Mouse (Mus musculus): ENCODE measurements around the gene Akap6. TPM values are rescaled to one million over a fixed set of nuclear protein-coding genes. Genes with fewer than 3 reads are reported as not detected.
"Not testable (repeated sequence)": the region's sequence is repeated elsewhere in the genome, so short reads cannot be mapped to it uniquely, and the experiment has no call there.

The Akap6 gene
- total RNA-seq, 1 experiment: 0.09 TPM

DNA sequence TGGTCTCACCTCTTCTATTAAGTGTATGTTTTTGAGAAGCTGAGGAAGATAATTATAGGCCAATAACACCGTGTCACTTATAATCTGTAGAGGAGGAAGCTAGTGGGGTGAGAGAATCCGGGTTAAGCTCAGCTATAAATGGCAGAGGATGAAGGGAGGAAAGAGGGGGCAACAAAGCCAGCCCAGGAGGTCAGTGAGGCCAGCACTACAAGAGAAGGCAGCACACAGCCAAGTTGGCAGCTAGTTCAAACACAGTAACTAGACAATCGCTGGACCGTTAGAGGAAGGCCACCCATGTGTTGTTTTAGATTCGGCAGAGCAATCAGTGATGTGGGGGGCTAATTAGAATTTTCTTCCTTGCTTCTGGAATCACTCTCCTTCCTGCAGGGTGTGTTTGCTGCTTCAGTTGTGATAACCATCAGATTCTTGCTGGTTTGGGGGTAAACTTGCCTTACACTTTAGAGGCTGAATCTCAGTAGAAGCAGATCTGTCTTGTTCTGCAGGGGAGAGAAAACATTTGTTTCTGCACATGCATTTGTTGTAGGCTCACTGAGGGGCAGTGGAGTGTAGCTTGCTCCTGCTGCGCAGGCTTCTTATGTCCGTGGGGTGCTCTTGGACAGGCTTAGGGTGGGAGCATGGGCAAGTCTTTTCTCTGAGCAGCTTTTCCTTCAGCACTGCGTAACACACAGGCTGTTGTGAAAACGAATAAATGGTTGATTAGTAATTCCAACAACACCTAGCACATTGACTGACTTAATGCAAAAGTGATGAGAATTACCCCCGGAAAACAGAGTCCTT, 27.4 kb downstream of the Akap6 start:
- DNase-seq (ENCODE audit: low read depth, low spot score): no peak
- no peaks in the 10 kb centered on the region; the same call in 1 of the 2 replicates for H3K9me3 ChIP-seq (ENCODE audit: control insufficient read depth, insufficient read depth, low read depth, low read length)
- no peak overlapping the region for H3K27ac ChIP-seq (ENCODE audit: insufficient read depth, low read depth, low read length, poor library complexity, severe bottlenecking)
- no peaks in the 10 kb centered on the region for H3K36me3 ChIP-seq (ENCODE audit: control insufficient read depth, insufficient read depth, low read length, poor library complexity, severe bottlenecking)
- no peak overlapping the region for H3K4me3 ChIP-seq (ENCODE audit: insufficient read depth in 1 of 2, low read depth in 1 of 2, low read length in 2 of 2, poor library complexity in 1 of 2, severe bottlenecking in 1 of 2)
- in situ Hi-C loops (cut with MboI; ENCODE audit: low sequenced_read_pairs in 2 of 2, unreplicated experiment in 2 of 2): no loop called here
- TF ChIP-seq ZNF384 (IDR thresholded peaks at IDR 0.05; ENCODE audit: low read depth, low read length): no peak
- TF ChIP-seq HCFC1 (IDR thresholded peaks at IDR 0.05; ENCODE audit: borderline replicate concordance, insufficient read depth, low read length): no peak
- no peak for TF ChIP-seq CHD2 (IDR thresholded peaks at IDR 0.05; ENCODE audit: low read depth, low read length)
- no peak for TF ChIP-seq ZC3H11A (IDR thresholded peaks at IDR 0.05; ENCODE audit: borderline replicate concordance, low read depth, low read length)
- TF ChIP-seq MAFK (IDR thresholded peaks at IDR 0.05; ENCODE audit: insufficient read depth, low read depth, low read length): no peak
- H3K9ac ChIP-seq (ENCODE audit: insufficient read depth, low read depth, low read length, poor library complexity, severe bottlenecking): no peak overlapping the region
- no peaks in the 10 kb centered on the region for H3K4me1 ChIP-seq (ENCODE audit: control insufficient read depth in 2 of 2, insufficient read depth in 2 of 2, low read length in 2 of 2, poor library complexity in 1 of 2)

DNA sequence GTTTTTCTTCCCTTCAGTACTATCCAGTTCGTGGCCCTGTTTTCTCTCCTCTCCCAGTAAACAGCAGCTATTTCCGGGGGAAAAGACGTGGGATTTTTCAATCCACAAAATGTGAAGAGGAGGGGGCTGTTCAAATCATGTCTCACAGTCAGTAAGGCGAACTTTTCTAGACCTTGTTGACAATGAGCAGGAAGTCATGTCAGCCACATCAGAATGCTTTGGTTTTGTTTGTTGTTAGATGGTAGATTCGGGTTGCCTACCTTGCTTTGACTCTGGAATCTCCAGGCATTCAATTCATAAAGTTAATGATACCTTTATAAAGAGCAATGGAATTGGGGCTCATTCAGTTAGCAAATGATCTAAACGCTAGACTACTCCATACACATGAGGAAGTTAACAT, 30.2 kb downstream of the Akap6 start:
- H3K27ac ChIP-seq (ENCODE audit: insufficient read depth, low read depth, low read length, poor library complexity, severe bottlenecking): no peak overlapping the region
- in situ Hi-C loops (cut with MboI; ENCODE audit: low sequenced_read_pairs in 2 of 2, unreplicated experiment in 2 of 2): no loop called here
- H3K9ac ChIP-seq (ENCODE audit: insufficient read depth, low read depth, low read length, poor library complexity, severe bottlenecking): no peak overlapping the region
- no peaks in the 10 kb centered on the region for H3K36me3 ChIP-seq (ENCODE audit: control insufficient read depth, insufficient read depth, low read length, poor library complexity, severe bottlenecking)
- DNase-seq (ENCODE audit: low read depth, low spot score): no peak
- no peak overlapping the region for H3K4me3 ChIP-seq (ENCODE audit: insufficient read depth in 1 of 2, low read depth in 1 of 2, low read length in 2 of 2, poor library complexity in 1 of 2, severe bottlenecking in 1 of 2)
- no peaks in the 10 kb centered on the region; the same call in 1 of the 2 replicates for H3K9me3 ChIP-seq (ENCODE audit: control insufficient read depth, insufficient read depth, low read depth, low read length)
- H3K4me1 ChIP-seq (ENCODE audit: control insufficient read depth in 2 of 2, insufficient read depth in 2 of 2, low read length in 2 of 2, poor library complexity in 1 of 2): no peaks in the 10 kb centered on the region
- TF ChIP-seq ZNF384 (IDR thresholded peaks at IDR 0.05; ENCODE audit: low read depth, low read length) (no peak), HCFC1 (IDR thresholded peaks at IDR 0.05; ENCODE audit: borderline replicate concordance, insufficient read depth, low read length) (no peak), ZC3H11A (IDR thresholded peaks at IDR 0.05; ENCODE audit: borderline replicate concordance, low read depth, low read length) (no peak), CHD2 (IDR thresholded peaks at IDR 0.05; ENCODE audit: low read depth, low read length) (no peak), MAFK (IDR thresholded peaks at IDR 0.05; ENCODE audit: insufficient read depth, low read depth, low read length) (no peak)

DNA sequence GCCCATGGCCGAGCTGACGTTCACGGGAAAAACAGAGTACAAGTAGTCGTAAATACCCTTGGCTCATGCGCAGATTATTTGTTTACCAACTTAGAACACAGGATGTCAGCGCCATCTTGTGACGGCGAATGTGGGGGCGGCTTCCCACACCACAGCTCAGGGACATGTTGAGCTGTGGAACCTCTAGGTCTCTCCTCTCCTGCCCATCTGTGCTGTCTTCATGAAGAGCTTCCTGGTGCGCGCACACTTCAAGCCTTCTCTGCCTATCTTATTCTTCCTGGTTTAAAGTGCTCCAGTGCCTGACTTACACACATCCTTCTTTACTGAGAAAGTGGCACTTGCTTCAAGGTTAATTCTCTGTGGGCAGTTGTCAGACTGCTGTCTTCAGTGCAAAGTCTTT, 36.0 kb downstream of the Akap6 start:
- H3K9me3 ChIP-seq (ENCODE audit: control insufficient read depth, insufficient read depth, low read depth, low read length); H3K9ac ChIP-seq (ENCODE audit: insufficient read depth, low read depth, low read length, poor library complexity, severe bottlenecking); in situ Hi-C loops (cut with MboI; ENCODE audit: low sequenced_read_pairs in 2 of 2, unreplicated experiment in 2 of 2); H3K4me1 ChIP-seq (ENCODE audit: control insufficient read depth in 2 of 2, insufficient read depth in 2 of 2, low read length in 2 of 2, poor library complexity in 1 of 2); DNase-seq (ENCODE audit: low read depth, low spot score); H3K27ac ChIP-seq (ENCODE audit: insufficient read depth, low read depth, low read length, poor library complexity, severe bottlenecking); H3K36me3 ChIP-seq (ENCODE audit: control insufficient read depth, insufficient read depth, low read length, poor library complexity, severe bottlenecking); H3K4me3 ChIP-seq (ENCODE audit: insufficient read depth in 1 of 2, low read depth in 1 of 2, low read length in 2 of 2, poor library complexity in 1 of 2, severe bottlenecking in 1 of 2): not testable (repeated sequence)

DNA sequence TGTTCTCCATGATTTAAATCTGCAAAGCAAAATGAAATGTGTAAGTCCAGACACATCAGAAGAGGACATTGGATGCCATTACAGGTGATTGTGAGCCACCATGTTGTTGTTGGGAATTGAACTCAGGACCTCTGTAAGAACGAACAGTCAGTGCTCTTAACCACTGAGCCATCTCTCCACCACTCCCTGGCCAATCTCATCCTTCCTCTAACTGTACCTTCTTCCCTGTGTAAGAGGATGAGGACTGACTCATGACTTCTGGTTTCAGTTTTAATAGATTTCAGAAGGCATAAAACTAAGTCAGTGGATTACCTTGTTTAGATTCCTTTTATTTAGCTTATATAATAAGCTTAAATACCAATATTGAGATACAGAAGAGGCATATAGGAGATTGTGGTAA, 38.0 kb downstream of the Akap6 start:
- in situ Hi-C loops (cut with MboI; ENCODE audit: low sequenced_read_pairs in 2 of 2, unreplicated experiment in 2 of 2): no loop called here
- Histone ChIP-seq H3K27ac (ENCODE audit: insufficient read depth, low read depth, low read length, poor library complexity, severe bottlenecking) (no peak overlapping the region), H3K36me3 (ENCODE audit: control insufficient read depth, insufficient read depth, low read length, poor library complexity, severe bottlenecking) (no peaks in the 10 kb centered on the region), H3K4me1 (ENCODE audit: control insufficient read depth in 2 of 2, insufficient read depth in 2 of 2, low read length in 2 of 2, poor library complexity in 1 of 2) (no peaks in the 10 kb centered on the region), H3K4me3 (ENCODE audit: insufficient read depth in 1 of 2, low read depth in 1 of 2, low read length in 2 of 2, poor library complexity in 1 of 2, severe bottlenecking in 1 of 2) (no peak overlapping the region), H3K9me3 (ENCODE audit: control insufficient read depth, insufficient read depth, low read depth, low read length) (no peaks in the 10 kb centered on the region), H3K9ac (ENCODE audit: insufficient read depth, low read depth, low read length, poor library complexity, severe bottlenecking) (no peak overlapping the region)
- no peak for DNase-seq (ENCODE audit: low read depth, low spot score)
- TF ChIP-seq ZNF384 (IDR thresholded peaks at IDR 0.05; ENCODE audit: low read depth, low read length) (no peak), CHD2 (IDR thresholded peaks at IDR 0.05; ENCODE audit: low read depth, low read length) (no peak), HCFC1 (IDR thresholded peaks at IDR 0.05; ENCODE audit: borderline replicate concordance, insufficient read depth, low read length) (no peak)

DNA sequence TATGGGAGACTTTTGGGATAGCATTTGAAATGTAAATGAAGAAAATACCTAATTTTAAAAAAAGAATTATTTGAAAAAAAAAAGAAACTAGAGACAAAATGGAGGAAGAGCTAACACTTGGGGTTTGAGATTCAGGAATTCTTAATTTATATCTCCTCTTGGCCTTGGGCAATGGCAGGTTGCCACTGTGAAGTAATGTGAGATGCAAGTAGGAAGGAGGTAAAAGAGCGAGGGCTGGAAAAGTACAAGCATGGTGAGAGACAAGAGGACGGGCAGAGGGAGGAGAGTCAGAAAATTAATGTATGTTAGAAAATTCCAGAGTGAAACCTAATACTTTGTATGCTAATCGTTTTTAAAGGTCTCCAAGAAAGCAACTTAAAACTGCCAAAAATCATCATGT, 40.1 kb downstream of the Akap6 start:
- DNase-seq (ENCODE audit: low read depth, low spot score): no peak
- H3K36me3 ChIP-seq (ENCODE audit: control insufficient read depth, insufficient read depth, low read length, poor library complexity, severe bottlenecking): no peaks in the 10 kb centered on the region
- in situ Hi-C loops (cut with MboI; ENCODE audit: low sequenced_read_pairs in 2 of 2, unreplicated experiment in 2 of 2): no loop called here
- no peak overlapping the region for H3K4me3 ChIP-seq (ENCODE audit: insufficient read depth in 1 of 2, low read depth in 1 of 2, low read length in 2 of 2, poor library complexity in 1 of 2, severe bottlenecking in 1 of 2)
- H3K27ac ChIP-seq (ENCODE audit: insufficient read depth, low read depth, low read length, poor library complexity, severe bottlenecking): no peak overlapping the region
- no peak for TF ChIP-seq CHD2 (IDR thresholded peaks at IDR 0.05; ENCODE audit: low read depth, low read length)
- TF ChIP-seq HCFC1 (IDR thresholded peaks at IDR 0.05; ENCODE audit: borderline replicate concordance, insufficient read depth, low read length): no peak
- TF ChIP-seq MAFK (IDR thresholded peaks at IDR 0.05; ENCODE audit: insufficient read depth, low read depth, low read length): no peak
- no peak for TF ChIP-seq ZC3H11A (IDR thresholded peaks at IDR 0.05; ENCODE audit: borderline replicate concordance, low read depth, low read length)
- no peak for TF ChIP-seq ZNF384 (IDR thresholded peaks at IDR 0.05; ENCODE audit: low read depth, low read length)
- H3K9ac ChIP-seq (ENCODE audit: insufficient read depth, low read depth, low read length, poor library complexity, severe bottlenecking): no peak overlapping the region
- no peaks in the 10 kb centered on the region for H3K9me3 ChIP-seq (ENCODE audit: control insufficient read depth, insufficient read depth, low read depth, low read length)
- H3K4me1 ChIP-seq (ENCODE audit: control insufficient read depth in 2 of 2, insufficient read depth in 2 of 2, low read length in 2 of 2, poor library complexity in 1 of 2): no peaks in the 10 kb centered on the region
